In genomic region chr3:138139663-138140062, GRCm38 (mm10) we compare ENCODE assay signal across 26 mouse cellular contexts. TPM values are rescaled to one million over a fixed set of nuclear protein-coding genes. Genes with fewer than 3 reads are reported as not detected.
"Had no signal": no experiment of that assay in that cellular context is flagged by ENCODE, and none has a peak within 500 bp of the region (broad histone marks: within the 10 kb centered on the region; RNA-seq: fewer than 3 reads in every experiment).

No protein-coding gene starts in this region.

- H3K4me3 ChIP-seq: layer of hippocampus, adult 2 months; limb, embryonic 10.5 days; limb, embryonic 13.5 days; liver, embryonic 13.5 days; midbrain, embryonic 10.5 days; midbrain, embryonic 13.5 days had no signal

- H3K9ac ChIP-seq: limb, embryonic 13.5 days; liver, embryonic 13.5 days; midbrain, embryonic 13.5 days had no signal

- H3K27me3 ChIP-seq: limb, embryonic 13.5 days; liver, embryonic 13.5 days; midbrain, embryonic 13.5 days had no signal

- H3K4me2 ChIP-seq: limb, embryonic 13.5 days; liver, embryonic 13.5 days; midbrain, embryonic 13.5 days had no signal

- H3K9me3 ChIP-seq: limb, embryonic 10.5 days; limb, embryonic 13.5 days; liver, embryonic 13.5 days; midbrain, embryonic 10.5 days; midbrain, embryonic 13.5 days had no signal

- DNase-seq: kidney, postnatal 25 days; layer of hippocampus, adult 9-11 months; liver; liver, embryonic 13.5 days; lung, adult 2 months; lung, postnatal 14 days; lung, postnatal 4 days; thymus, adult 18-20 months; thymus, postnatal 36 days had no signal

- H3K36me3 ChIP-seq: limb, embryonic 13.5 days; liver, embryonic 13.5 days had no signal

- ATAC-seq: midbrain, embryonic 13.5 days; midbrain, embryonic 16.5 days had no signal

- H3K27ac ChIP-seq: kidney, postnatal 0 days; layer of hippocampus, adult 2 months; limb, embryonic 10.5 days; limb, embryonic 13.5 days; liver, embryonic 13.5 days; midbrain, embryonic 10.5 days; midbrain, embryonic 13.5 days had no signal

RNA-seq across cellular contexts. Expression of gene 4930579F01Rik, which starts 54.0 kb away (rescaled TPM):
- total RNA-seq: layer of hippocampus, adult 2 months; layer of hippocampus, postnatal 25 days; left cerebral cortex, adult 18-20 months; left cerebral cortex, postnatal 25 days; megakaryocyte progenitor cell, adult 5-6 weeks had no signal
- polyA plus RNA-seq: large intestine, adult 2 months; limb, embryonic 10.5 days; liver, embryonic 13.5 days; liver, embryonic 16.5 days; lung, adult 2 months; midbrain, embryonic 10.5 days; midbrain, embryonic 13.5 days; midbrain, embryonic 16.5 days; neural tube, embryonic 11.5 days; neural tube, embryonic 14.5 days; small intestine, adult 2 months; spleen, adult 2 months had no signal
